Mouse (Mus musculus): ENCODE measurements at regions not wholly inside any gene's neighbourhood (a gene's known extent, or its start where the extent isn't known, plus 50 kb on each side); places are given as distances from the start of the nearest gene placed in this dataset.

DNA sequence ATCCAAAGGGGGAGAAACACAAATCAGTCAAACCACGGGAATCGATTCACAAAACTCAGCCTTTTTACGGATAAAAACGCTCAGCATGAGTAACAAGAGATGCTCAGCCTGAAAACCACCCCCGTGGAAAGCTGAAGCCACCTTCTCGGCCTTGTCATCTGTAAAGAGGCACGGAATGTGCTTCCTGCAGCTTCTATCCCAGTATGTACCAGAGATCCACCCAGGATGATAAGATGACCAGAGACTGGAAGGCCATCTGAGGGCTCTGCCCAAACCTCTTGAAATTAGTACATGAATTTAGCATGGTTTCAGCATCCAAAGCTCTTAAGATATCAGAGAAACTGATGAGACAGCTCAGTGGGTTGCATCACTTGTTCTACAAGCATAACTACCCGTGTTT, 149.0 kb upstream of the Mgmt start:
- TF ChIP-seq POLR2A (IDR thresholded peaks at IDR 0.05; ENCODE audit: low read depth, low read length), result no peak
- TF ChIP-seq CTCF (IDR thresholded peaks at IDR 0.05; ENCODE audit: borderline replicate concordance, insufficient read depth, low read length), result no peak
- Histone ChIP-seq H3K27ac (ENCODE audit: insufficient read depth, low read length) (no peak overlapping the region), H3K4me1 (ENCODE audit: control insufficient read depth, insufficient read depth, low read length) (no peaks in the 10 kb centered on the region), H3K4me3 (ENCODE audit: insufficient read depth, low read length) (no peak overlapping the region)

DNA sequence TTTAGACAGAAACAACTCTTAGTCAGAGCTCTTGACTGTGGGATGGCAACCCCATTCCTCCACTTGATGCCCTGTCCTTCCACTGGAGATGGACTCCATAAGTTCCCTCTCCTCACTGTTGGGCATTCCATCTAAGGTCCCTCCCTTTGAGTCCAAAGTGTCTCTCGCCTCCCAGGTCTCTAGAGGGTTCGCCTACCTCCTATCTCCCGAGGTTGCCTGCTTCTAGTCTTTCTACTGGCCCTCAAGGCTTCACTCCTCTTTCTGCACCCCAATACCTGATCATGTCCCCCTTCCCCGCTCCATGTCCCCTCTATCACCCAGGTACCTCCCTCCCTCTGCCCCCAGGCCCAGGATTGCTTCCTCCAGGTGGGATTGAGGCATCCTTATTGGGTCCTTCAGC, 142.9 kb upstream of the Mgmt start:
- Histone ChIP-seq H3K27ac (ENCODE audit: insufficient read depth, low read length) (no peak overlapping the region), H3K4me1 (ENCODE audit: control insufficient read depth, insufficient read depth, low read length) (no peaks in the 10 kb centered on the region), H3K4me3 (ENCODE audit: insufficient read depth, low read length) (no peak overlapping the region)
- TF ChIP-seq POLR2A (IDR thresholded peaks at IDR 0.05; ENCODE audit: low read depth, low read length) (no peak), CTCF (IDR thresholded peaks at IDR 0.05; ENCODE audit: borderline replicate concordance, insufficient read depth, low read length) (no peak)

DNA sequence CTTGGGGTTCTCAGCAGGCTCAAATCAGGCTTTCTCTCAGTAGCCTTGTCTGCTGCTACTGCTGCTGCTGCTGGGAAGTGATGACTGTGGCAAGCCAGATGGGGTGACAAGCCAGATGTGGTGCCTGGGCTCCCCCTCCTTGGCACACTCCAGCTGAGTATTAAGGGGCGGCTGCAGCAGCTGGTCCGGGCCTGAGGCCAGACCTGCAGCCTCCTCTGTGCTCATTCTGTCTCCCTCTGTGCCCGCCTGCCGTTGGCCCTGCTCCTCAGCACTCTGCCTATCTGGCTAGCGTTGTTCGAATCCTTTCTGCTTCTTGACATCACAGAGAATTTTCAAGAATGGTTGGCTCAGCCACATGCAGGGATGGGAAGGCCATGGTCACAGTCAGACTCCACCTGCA, 139.6 kb upstream of the Mgmt start:
- TF ChIP-seq CTCF (IDR thresholded peaks at IDR 0.05; ENCODE audit: borderline replicate concordance, insufficient read depth, low read length), result no peak
- no peak for TF ChIP-seq POLR2A (IDR thresholded peaks at IDR 0.05; ENCODE audit: low read depth, low read length)
- Histone ChIP-seq H3K4me3 (ENCODE audit: insufficient read depth, low read length) (no peak overlapping the region), H3K4me1 (ENCODE audit: control insufficient read depth, insufficient read depth, low read length) (no peaks in the 10 kb centered on the region), H3K27ac (ENCODE audit: insufficient read depth, low read length) (no peak overlapping the region)

DNA sequence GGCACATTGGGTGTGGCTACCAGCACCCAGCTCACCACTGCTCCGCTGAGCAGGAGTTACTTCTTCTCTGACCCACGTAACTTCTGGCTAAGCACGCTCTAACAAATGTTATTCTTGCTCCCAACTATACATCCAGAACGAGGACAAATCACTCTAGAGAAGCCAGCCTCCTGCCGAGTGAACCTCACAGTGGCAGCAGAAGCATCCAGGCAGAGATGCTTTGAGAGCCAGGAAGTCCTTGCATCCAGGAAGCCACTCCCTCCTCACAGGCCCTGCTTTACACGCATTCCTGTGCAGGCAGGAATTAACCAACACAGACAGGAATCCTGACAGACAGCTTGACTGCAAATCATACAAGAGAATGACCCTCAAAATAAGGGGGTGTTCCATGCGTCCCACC, 129.4 kb upstream of the Mgmt start:
- no peak for TF ChIP-seq CTCF (IDR thresholded peaks at IDR 0.05; ENCODE audit: borderline replicate concordance, insufficient read depth, low read length)
- no peak for TF ChIP-seq POLR2A (IDR thresholded peaks at IDR 0.05; ENCODE audit: low read depth, low read length)
- Histone ChIP-seq H3K4me3 (ENCODE audit: insufficient read depth, low read length) (no peak overlapping the region), H3K27ac (ENCODE audit: insufficient read depth, low read length) (no peak overlapping the region), H3K4me1 (ENCODE audit: control insufficient read depth, insufficient read depth, low read length) (no peaks in the 10 kb centered on the region)

DNA sequence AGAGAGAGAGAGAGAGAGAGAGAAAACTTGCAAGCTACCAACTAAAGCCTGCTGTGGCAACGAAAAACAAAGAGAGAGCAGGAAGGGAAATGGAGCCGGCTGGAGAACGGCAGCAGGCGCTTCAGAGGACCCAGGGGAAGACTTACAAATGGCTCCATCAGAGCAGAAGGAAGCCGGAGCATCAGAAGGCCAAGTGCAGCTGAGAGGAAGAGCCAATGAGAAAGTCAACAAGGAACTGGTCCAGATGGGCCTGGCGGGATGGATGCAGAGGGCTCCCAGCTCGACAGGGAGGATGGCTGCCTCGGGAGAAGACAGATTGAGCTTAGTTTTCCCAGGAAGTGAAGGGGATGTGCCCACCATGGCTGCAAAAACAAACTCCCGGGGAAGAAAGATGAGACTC, 127.2 kb upstream of the Mgmt start:
- H3K4me1 ChIP-seq (ENCODE audit: control insufficient read depth, insufficient read depth, low read length), result no peaks in the 10 kb centered on the region
- H3K27ac ChIP-seq (ENCODE audit: insufficient read depth, low read length), result no peak overlapping the region
- no peak overlapping the region for H3K4me3 ChIP-seq (ENCODE audit: insufficient read depth, low read length)
- no peak for TF ChIP-seq POLR2A (IDR thresholded peaks at IDR 0.05; ENCODE audit: low read depth, low read length)
- no peak for TF ChIP-seq CTCF (IDR thresholded peaks at IDR 0.05; ENCODE audit: borderline replicate concordance, insufficient read depth, low read length)

DNA sequence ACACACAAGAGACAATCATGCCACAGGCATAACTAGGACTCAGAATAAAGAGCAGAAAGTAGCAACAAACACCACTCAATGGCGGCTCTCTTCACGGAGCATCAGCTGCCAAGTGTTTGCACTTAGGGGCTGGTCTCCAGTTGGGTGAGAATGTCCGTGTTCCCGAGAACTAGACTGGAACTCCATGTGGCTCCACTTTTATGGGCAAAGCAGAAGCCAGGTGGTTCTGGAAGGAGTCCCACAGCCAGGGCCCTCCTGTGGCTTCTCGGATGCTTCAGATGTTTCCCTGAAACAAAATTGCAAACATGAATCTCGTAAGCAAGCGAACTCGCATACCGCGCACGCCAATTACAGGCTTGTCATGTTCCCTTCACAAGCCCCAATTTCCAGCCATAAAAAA, 113.7 kb upstream of the Mgmt start:
- TF ChIP-seq CTCF (IDR thresholded peaks at IDR 0.05; ENCODE audit: borderline replicate concordance, insufficient read depth, low read length) (no peak), POLR2A (IDR thresholded peaks at IDR 0.05; ENCODE audit: low read depth, low read length) (no peak)
- no peaks in the 10 kb centered on the region for H3K4me1 ChIP-seq (ENCODE audit: control insufficient read depth, insufficient read depth, low read length)
- H3K4me3 ChIP-seq (ENCODE audit: insufficient read depth, low read length), result no peak overlapping the region
- no peak overlapping the region for H3K27ac ChIP-seq (ENCODE audit: insufficient read depth, low read length)

DNA sequence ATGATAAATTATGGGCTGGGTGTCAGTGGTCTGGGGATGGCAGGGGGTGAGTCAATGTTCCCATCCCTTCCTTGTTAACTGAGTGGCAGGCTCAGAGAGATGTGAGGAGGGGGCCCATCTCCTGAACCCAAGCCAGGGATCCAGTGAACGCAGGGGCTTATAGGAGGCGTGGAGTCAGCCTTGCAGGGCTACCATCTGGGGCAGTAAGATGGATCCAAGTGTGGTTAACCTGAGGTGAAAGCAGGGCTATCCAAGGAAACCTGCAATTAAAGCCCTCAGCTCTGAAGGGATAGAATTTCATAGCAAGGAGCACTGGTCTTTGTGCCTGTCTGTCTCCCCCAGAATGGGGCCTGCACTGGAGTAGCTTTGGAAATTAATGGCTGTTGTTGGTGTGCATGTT, 103.3 kb upstream of the Mgmt start:
- TF ChIP-seq CTCF (IDR thresholded peaks at IDR 0.05; ENCODE audit: borderline replicate concordance, insufficient read depth, low read length) (no peak), POLR2A (IDR thresholded peaks at IDR 0.05; ENCODE audit: low read depth, low read length) (no peak)
- Histone ChIP-seq H3K27ac (ENCODE audit: insufficient read depth, low read length) (no peak overlapping the region), H3K4me3 (ENCODE audit: insufficient read depth, low read length) (no peak overlapping the region), H3K4me1 (ENCODE audit: control insufficient read depth, insufficient read depth, low read length) (no peaks in the 10 kb centered on the region)

DNA sequence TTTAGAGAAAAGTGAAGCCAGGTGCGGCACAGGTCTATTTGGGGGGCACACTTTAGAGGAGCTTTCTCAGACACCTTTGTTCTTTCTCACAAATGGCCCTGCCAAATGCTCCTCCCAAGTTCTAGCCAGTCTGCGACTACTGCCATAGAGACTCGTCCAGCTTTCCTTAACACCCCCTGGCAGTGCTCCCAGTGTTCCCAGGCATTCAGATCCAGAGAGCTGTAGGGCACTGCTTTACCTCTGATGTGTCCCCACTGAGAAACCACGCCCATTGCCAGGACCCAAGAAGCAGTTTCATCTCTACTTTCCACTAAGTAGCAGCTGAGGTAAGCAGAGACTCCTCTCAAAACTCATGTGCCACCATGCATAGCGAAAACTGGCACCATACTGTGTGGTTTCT, 102.3 kb upstream of the Mgmt start:
- H3K4me1 ChIP-seq (ENCODE audit: control insufficient read depth, insufficient read depth, low read length), result no peaks in the 10 kb centered on the region
- no peak overlapping the region for H3K4me3 ChIP-seq (ENCODE audit: insufficient read depth, low read length)
- TF ChIP-seq POLR2A (IDR thresholded peaks at IDR 0.05; ENCODE audit: low read depth, low read length), result no peak
- no peak for TF ChIP-seq CTCF (IDR thresholded peaks at IDR 0.05; ENCODE audit: borderline replicate concordance, insufficient read depth, low read length)
- H3K27ac ChIP-seq (ENCODE audit: insufficient read depth, low read length), result no peak overlapping the region

DNA sequence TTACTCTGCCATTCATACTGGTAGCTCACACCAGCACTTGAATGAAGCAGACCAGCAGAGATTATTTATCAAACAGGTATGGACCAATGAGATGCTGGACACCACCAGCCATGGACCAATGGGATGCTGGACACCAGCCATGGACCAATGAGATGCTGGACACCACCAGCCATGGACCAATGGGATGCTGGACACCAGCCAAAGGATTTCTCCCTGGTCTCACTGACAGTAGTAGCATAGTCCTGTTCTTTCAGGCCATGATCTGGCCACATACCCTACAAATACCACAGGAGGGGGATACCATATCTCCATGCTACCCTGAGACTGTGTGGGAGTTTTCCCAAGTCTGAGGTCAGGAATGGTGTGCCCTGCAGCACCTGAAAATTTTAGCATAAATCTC, 98.0 kb upstream of the Mgmt start:
- H3K4me1 ChIP-seq (ENCODE audit: control insufficient read depth, insufficient read depth, low read length), result no peaks in the 10 kb centered on the region
- H3K27ac ChIP-seq (ENCODE audit: insufficient read depth, low read length), result no peak overlapping the region
- H3K4me3 ChIP-seq (ENCODE audit: insufficient read depth, low read length), result no peak overlapping the region
- TF ChIP-seq CTCF (IDR thresholded peaks at IDR 0.05; ENCODE audit: borderline replicate concordance, insufficient read depth, low read length) (no peak), POLR2A (IDR thresholded peaks at IDR 0.05; ENCODE audit: low read depth, low read length) (no peak)

DNA sequence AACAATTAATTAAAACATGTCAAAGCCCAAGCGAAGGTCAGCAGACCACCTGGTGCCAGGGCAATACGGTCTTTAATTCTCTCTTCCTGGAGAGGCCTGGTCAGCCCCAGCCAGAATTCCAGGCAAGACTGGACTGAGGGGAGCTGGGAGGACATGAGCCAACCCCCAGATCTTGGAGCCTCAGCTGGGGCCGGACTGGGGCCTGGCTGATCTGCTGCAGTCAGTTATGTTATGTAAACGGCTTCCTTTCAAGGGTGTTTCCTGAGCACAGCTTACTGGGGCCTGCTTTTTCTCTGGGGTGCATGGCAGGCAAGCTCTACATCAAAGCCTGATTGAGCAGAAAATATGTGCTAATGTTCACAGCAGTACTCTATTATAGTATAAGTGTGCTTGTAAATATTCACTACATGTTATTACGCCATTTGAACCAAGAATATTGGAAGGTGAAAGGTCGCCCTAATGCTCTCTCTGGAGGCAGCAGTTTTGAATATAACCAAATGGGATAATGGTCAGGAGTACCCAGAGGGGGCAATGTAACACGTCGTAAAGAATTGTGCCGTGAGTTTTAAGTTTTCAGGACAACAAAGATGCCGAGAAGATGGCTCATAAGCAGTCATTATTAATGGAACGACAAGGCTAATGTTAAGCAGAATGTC, 96.5 kb upstream of the Mgmt start:
- TF ChIP-seq CTCF (IDR thresholded peaks at IDR 0.05; ENCODE audit: borderline replicate concordance, insufficient read depth, low read length) (no peak), POLR2A (IDR thresholded peaks at IDR 0.05; ENCODE audit: low read depth, low read length) (no peak)
- Histone ChIP-seq H3K27ac (ENCODE audit: insufficient read depth, low read length) (no peak overlapping the region), H3K4me1 (ENCODE audit: control insufficient read depth, insufficient read depth, low read length) (no peaks in the 10 kb centered on the region), H3K4me3 (ENCODE audit: insufficient read depth, low read length) (no peak overlapping the region)

DNA sequence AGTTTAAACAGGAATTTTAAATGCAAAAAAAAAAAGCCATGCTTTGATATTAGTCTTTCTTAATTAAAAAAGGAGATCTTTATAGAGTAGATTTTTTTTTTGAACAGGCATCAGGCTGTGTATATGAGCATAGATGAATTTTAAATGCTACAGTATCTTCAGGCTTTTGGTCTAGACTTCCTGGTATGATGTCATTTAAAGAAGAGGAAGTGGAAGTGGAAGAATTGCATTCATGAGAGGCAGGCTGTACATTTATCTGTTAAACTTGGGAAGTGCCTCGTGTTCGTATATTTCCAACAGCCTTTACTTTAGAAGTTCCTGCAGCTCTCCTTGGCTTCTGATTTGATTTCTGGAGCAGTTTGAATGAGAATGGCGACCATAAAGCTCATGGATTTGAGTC, 95.8 kb upstream of the Mgmt start:
- no peak for TF ChIP-seq CTCF (IDR thresholded peaks at IDR 0.05; ENCODE audit: borderline replicate concordance, insufficient read depth, low read length)
- TF ChIP-seq POLR2A (IDR thresholded peaks at IDR 0.05; ENCODE audit: low read depth, low read length), result no peak
- H3K4me1 ChIP-seq (ENCODE audit: control insufficient read depth, insufficient read depth, low read length), result no peaks in the 10 kb centered on the region

More for the DNA sequence above, 95.8 kb upstream of the Mgmt start:
- H3K27ac ChIP-seq (ENCODE audit: insufficient read depth, low read length), result no peak overlapping the region
- no peak overlapping the region for H3K4me3 ChIP-seq (ENCODE audit: insufficient read depth, low read length)

Measured in embryonic fibroblast, embryonic 13.5 days (primary cell).